Mouse (Mus musculus): ENCODE measurements around the gene Col23a1. TPM values are rescaled to one million over a fixed set of nuclear protein-coding genes. Genes with fewer than 3 reads are reported as not detected.

The Col23a1 gene
- polyA plus RNA-seq, 1 experiment from 2014 or later = 5.4 TPM

GRCm38 (mm10) chr11:51274418-51274817, 15.3 kb upstream of the Col23a1 start:
- H3K4me2 ChIP-seq (ENCODE audit: low read length) = no peak overlapping the region
- no peak overlapping the region for H3K9ac ChIP-seq (replicated peaks; ENCODE audit: low read length)
- ATAC-seq (ENCODE audit: low FRiP score, low TSS enrichment) (no peak), DNase-seq (no peak)
- no peaks in the 10 kb centered on the region for H3K9me3 ChIP-seq (ENCODE audit: control insufficient read depth, low read length)
- no peak overlapping the region for H3K27ac ChIP-seq (replicated peaks; ENCODE audit: low read depth, low read length)
- 67% methylated on average over 1 of the region's 1 CpGs for WGBS
- no peaks in the 10 kb centered on the region for H3K27me3 ChIP-seq (ENCODE audit: control insufficient read depth, insufficient read depth, low read length)
- peaks cover 73% of the 10 kb centered on the region for H3K36me3 ChIP-seq (ENCODE audit: control insufficient read depth, insufficient read depth, low read length)
- H3K4me3 ChIP-seq (replicated peaks; ENCODE audit: low read depth, low read length) = no peak overlapping the region
- H3K4me1 ChIP-seq (ENCODE audit: control insufficient read depth, insufficient read depth, low read length) = no peaks in the 10 kb centered on the region

GRCm38 (mm10) chr11:51290066-51290955, 591 bp downstream of the Col23a1 start:
- DNase-seq (peak; percentile 81), ATAC-seq (ENCODE audit: low FRiP score, low TSS enrichment) (peak; percentile 77)
- no peak overlapping the region for H3K27ac ChIP-seq (replicated peaks; ENCODE audit: low read depth, low read length)
- 0 out of 2 replicates have a peak, but pooled peaks cover 3% of the 10 kb centered on the region for H3K4me1 ChIP-seq (ENCODE audit: control insufficient read depth, insufficient read depth, low read length)
- peak overlapping the region; percentile 97 for H3K4me2 ChIP-seq (ENCODE audit: low read length)
- peak overlapping the region; percentile 48 for H3K4me3 ChIP-seq (replicated peaks; ENCODE audit: low read depth, low read length)
- H3K9me3 ChIP-seq (ENCODE audit: control insufficient read depth, low read length) = no peaks in the 10 kb centered on the region
- H3K9ac ChIP-seq (replicated peaks; ENCODE audit: low read length) = peak overlapping the region; percentile 45
- H3K27me3 ChIP-seq (ENCODE audit: control insufficient read depth, insufficient read depth, low read length) = no peaks in the 10 kb centered on the region; the same call in 1 of the 2 replicates
- 3% methylated on average over 61 of the region's 74 CpGs for WGBS
- H3K36me3 ChIP-seq (ENCODE audit: control insufficient read depth, insufficient read depth, low read length) = 0 out of 2 replicates have a peak, but pooled peaks cover under 1% of the 10 kb centered on the region

- Histone ChIP-seq H3K36me3 (ENCODE audit: control insufficient read depth, insufficient read depth, low read length) (no peaks in the 10 kb centered on the region), H3K4me3 (replicated peaks; ENCODE audit: low read depth, low read length) (no peak overlapping the region), H3K9me3 (ENCODE audit: control insufficient read depth, low read length) (no peaks in the 10 kb centered on the region), H3K4me2 (ENCODE audit: low read length) (no peak overlapping the region), H3K9ac (replicated peaks; ENCODE audit: low read length) (no peak overlapping the region), H3K4me1 (ENCODE audit: control insufficient read depth, insufficient read depth, low read length) (0 out of 2 replicates have a peak, but pooled peaks cover 3% of the 10 kb centered on the region), H3K27me3 (ENCODE audit: control insufficient read depth, insufficient read depth, low read length) (no peaks in the 10 kb centered on the region; the same call in 1 of the 2 replicates), H3K27ac (replicated peaks; ENCODE audit: low read depth, low read length) (no peak overlapping the region)
- ATAC-seq (ENCODE audit: low FRiP score, low TSS enrichment) (no peak), DNase-seq (no peak)
- 70% methylated on average over 2 of the region's 2 CpGs for WGBS
Measured at GRCm38 (mm10) chr11:51293956-51294530, 4.3 kb downstream of the Col23a1 start.

- Histone ChIP-seq H3K36me3 (ENCODE audit: control insufficient read depth, insufficient read depth, low read length) (no peaks in the 10 kb centered on the region), H3K9ac (replicated peaks; ENCODE audit: low read length) (no peak overlapping the region), H3K27me3 (ENCODE audit: control insufficient read depth, insufficient read depth, low read length) (no peaks in the 10 kb centered on the region; the same call in 1 of the 2 replicates), H3K4me1 (ENCODE audit: control insufficient read depth, insufficient read depth, low read length) (no peaks in the 10 kb centered on the region), H3K4me3 (replicated peaks; ENCODE audit: low read depth, low read length) (no peak overlapping the region), H3K4me2 (ENCODE audit: low read length) (no peak overlapping the region), H3K27ac (replicated peaks; ENCODE audit: low read depth, low read length) (no peak overlapping the region), H3K9me3 (ENCODE audit: control insufficient read depth, low read length) (no peaks in the 10 kb centered on the region)
- 85% methylated on average over 3 of the region's 3 CpGs for WGBS
- no peak for ATAC-seq (ENCODE audit: low FRiP score, low TSS enrichment)
- no peak for DNase-seq
Measured at GRCm38 (mm10) chr11:51295742-51296141, 6.0 kb downstream of the Col23a1 start.

GRCm38 (mm10) chr11:51298691-51299090, 9.0 kb downstream of the Col23a1 start:
- Histone ChIP-seq H3K4me3 (replicated peaks; ENCODE audit: low read depth, low read length) (no peak overlapping the region), H3K4me2 (ENCODE audit: low read length) (no peak overlapping the region), H3K36me3 (ENCODE audit: control insufficient read depth, insufficient read depth, low read length) (no peaks in the 10 kb centered on the region), H3K4me1 (ENCODE audit: control insufficient read depth, insufficient read depth, low read length) (no peaks in the 10 kb centered on the region), H3K9ac (replicated peaks; ENCODE audit: low read length) (no peak overlapping the region), H3K9me3 (ENCODE audit: control insufficient read depth, low read length) (no peaks in the 10 kb centered on the region), H3K27ac (replicated peaks; ENCODE audit: low read depth, low read length) (no peak overlapping the region), H3K27me3 (ENCODE audit: control insufficient read depth, insufficient read depth, low read length) (no peaks in the 10 kb centered on the region)
- ATAC-seq (ENCODE audit: low FRiP score, low TSS enrichment) = no peak
- DNase-seq = no peak
- WGBS = 89% methylated on average over 4 of the region's 4 CpGs

- Histone ChIP-seq H3K4me2 (ENCODE audit: low read length) (no peak overlapping the region), H3K4me3 (replicated peaks; ENCODE audit: low read depth, low read length) (no peak overlapping the region), H3K4me1 (ENCODE audit: control insufficient read depth, insufficient read depth, low read length) (no peaks in the 10 kb centered on the region), H3K36me3 (ENCODE audit: control insufficient read depth, insufficient read depth, low read length) (no peaks in the 10 kb centered on the region), H3K9ac (replicated peaks; ENCODE audit: low read length) (no peak overlapping the region), H3K27me3 (ENCODE audit: control insufficient read depth, insufficient read depth, low read length) (no peaks in the 10 kb centered on the region), H3K27ac (replicated peaks; ENCODE audit: low read depth, low read length) (no peak overlapping the region), H3K9me3 (ENCODE audit: control insufficient read depth, low read length) (no peaks in the 10 kb centered on the region)
- WGBS = 88% methylated on average over 5 of the region's 5 CpGs
- no peak for ATAC-seq (ENCODE audit: low FRiP score, low TSS enrichment)
- no peak for DNase-seq
Measured at GRCm38 (mm10) chr11:51302396-51302795, 12.7 kb downstream of the Col23a1 start.

- no peak overlapping the region for H3K4me3 ChIP-seq (replicated peaks; ENCODE audit: low read depth, low read length)
- DNase-seq = no peak
- no peaks in the 10 kb centered on the region for H3K9me3 ChIP-seq (ENCODE audit: control insufficient read depth, low read length)
- H3K27me3 ChIP-seq (ENCODE audit: control insufficient read depth, insufficient read depth, low read length) = no peaks in the 10 kb centered on the region
- H3K4me2 ChIP-seq (ENCODE audit: low read length) = no peak overlapping the region
- no peak for ATAC-seq (ENCODE audit: low FRiP score, low TSS enrichment)
- no peaks in the 10 kb centered on the region for H3K4me1 ChIP-seq (ENCODE audit: control insufficient read depth, insufficient read depth, low read length)
- H3K36me3 ChIP-seq (ENCODE audit: control insufficient read depth, insufficient read depth, low read length) = no peaks in the 10 kb centered on the region
- WGBS = 86% methylated on average over 12 of the region's 12 CpGs
- no peak overlapping the region for H3K9ac ChIP-seq (replicated peaks; ENCODE audit: low read length)
- no peak overlapping the region for H3K27ac ChIP-seq (replicated peaks; ENCODE audit: low read depth, low read length)
Measured at GRCm38 (mm10) chr11:51303981-51304553, 14.3 kb downstream of the Col23a1 start.

GRCm38 (mm10) chr11:51308306-51308705, 18.6 kb downstream of the Col23a1 start:
- no peaks in the 10 kb centered on the region for H3K36me3 ChIP-seq (ENCODE audit: control insufficient read depth, insufficient read depth, low read length)
- no peak overlapping the region for H3K4me3 ChIP-seq (replicated peaks; ENCODE audit: low read depth, low read length)
- no peak overlapping the region for H3K9ac ChIP-seq (replicated peaks; ENCODE audit: low read length)
- no peaks in the 10 kb centered on the region for H3K27me3 ChIP-seq (ENCODE audit: control insufficient read depth, insufficient read depth, low read length)
- H3K4me1 ChIP-seq (ENCODE audit: control insufficient read depth, insufficient read depth, low read length) = no peaks in the 10 kb centered on the region
- ATAC-seq (ENCODE audit: low FRiP score, low TSS enrichment) = no peak
- H3K4me2 ChIP-seq (ENCODE audit: low read length) = no peak overlapping the region
- H3K9me3 ChIP-seq (ENCODE audit: control insufficient read depth, low read length) = no peaks in the 10 kb centered on the region
- DNase-seq = no peak
- WGBS = 69% methylated on average over 5 of the region's 5 CpGs
- H3K27ac ChIP-seq (replicated peaks; ENCODE audit: low read depth, low read length) = no peak overlapping the region

All from midbrain, embryonic 14.5 days (tissue).